Mouse (Mus musculus): ENCODE measurements at regions not wholly inside any gene's neighbourhood (a gene's known extent, or its start where the extent isn't known, plus 50 kb on each side); places are given as distances from the start of the nearest gene placed in this dataset.

GRCm38 (mm10) chr15:52095629-52096190 is 1789.0 kb upstream of the Gm7489 start:
- H3K4me1 ChIP-seq (ENCODE audit: control insufficient read depth, insufficient read depth, low read length), result no peaks in the 10 kb centered on the region
- no peak for TF ChIP-seq POLR2A (IDR thresholded peaks at IDR 0.05; ENCODE audit: low read depth, low read length)
- TF ChIP-seq CTCF (conservative IDR thresholded peaks at IDR 0.05; ENCODE audit: insufficient read depth, insufficient read length, low read depth, low read length), result no peak
- WGBS, result 16% methylated on average over 6 of the region's 6 CpGs
- H3K27ac ChIP-seq (ENCODE audit: insufficient read depth, low read depth, low read length), result no peak overlapping the region
- H3K27me3 ChIP-seq (replicated peaks; ENCODE audit: control insufficient read depth, insufficient read depth, low read length), result no peaks in the 10 kb centered on the region; the same call in 1 of the 2 replicates
- DNase-seq, result no peak
- H3K4me3 ChIP-seq (ENCODE audit: insufficient read depth, low read depth, low read length), result no peak overlapping the region
- H3K36me3 ChIP-seq (ENCODE audit: control insufficient read depth, insufficient read depth, low read length), result no peaks in the 10 kb centered on the region

GRCm38 (mm10) chr15:52108761-52109160 is 1775.9 kb upstream of the Gm7489 start:
- H3K27ac ChIP-seq (ENCODE audit: insufficient read depth, low read depth, low read length), result no peak overlapping the region
- no peaks in the 10 kb centered on the region for H3K27me3 ChIP-seq (replicated peaks; ENCODE audit: control insufficient read depth, insufficient read depth, low read length)
- DNase-seq, result peak; percentile 66
- no peak for TF ChIP-seq CTCF (conservative IDR thresholded peaks at IDR 0.05; ENCODE audit: insufficient read depth, insufficient read length, low read depth, low read length)
- no peak for TF ChIP-seq POLR2A (IDR thresholded peaks at IDR 0.05; ENCODE audit: low read depth, low read length)
- no peak overlapping the region for H3K4me3 ChIP-seq (ENCODE audit: insufficient read depth, low read depth, low read length)
- no peaks in the 10 kb centered on the region for H3K4me1 ChIP-seq (ENCODE audit: control insufficient read depth, insufficient read depth, low read length)
- no peaks in the 10 kb centered on the region for H3K36me3 ChIP-seq (ENCODE audit: control insufficient read depth, insufficient read depth, low read length)
- WGBS, result 57% methylated on average over 2 of the region's 2 CpGs

GRCm38 (mm10) chr15:52114368-52115036 is 1770.2 kb upstream of the Gm7489 start:
- Histone ChIP-seq H3K36me3 (ENCODE audit: control insufficient read depth, insufficient read depth, low read length) (no peaks in the 10 kb centered on the region), H3K27ac (ENCODE audit: insufficient read depth, low read depth, low read length) (no peak overlapping the region), H3K4me1 (ENCODE audit: control insufficient read depth, insufficient read depth, low read length) (no peaks in the 10 kb centered on the region), H3K27me3 (replicated peaks; ENCODE audit: control insufficient read depth, insufficient read depth, low read length) (no peaks in the 10 kb centered on the region), H3K4me3 (ENCODE audit: insufficient read depth, low read depth, low read length) (no peak overlapping the region)
- WGBS, result 83% methylated on average over 2 of the region's 2 CpGs
- no peak for DNase-seq
- TF ChIP-seq CTCF (conservative IDR thresholded peaks at IDR 0.05; ENCODE audit: insufficient read depth, insufficient read length, low read depth, low read length) (no peak), POLR2A (IDR thresholded peaks at IDR 0.05; ENCODE audit: low read depth, low read length) (no peak)

- TF ChIP-seq CTCF (conservative IDR thresholded peaks at IDR 0.05; ENCODE audit: insufficient read depth, insufficient read length, low read depth, low read length) (no peak), POLR2A (IDR thresholded peaks at IDR 0.05; ENCODE audit: low read depth, low read length) (no peak)
- WGBS, result 77% methylated on average over 3 of the region's 3 CpGs
- no peaks in the 10 kb centered on the region for H3K27me3 ChIP-seq (replicated peaks; ENCODE audit: control insufficient read depth, insufficient read depth, low read length)
Measured at GRCm38 (mm10) chr15:52136693-52137092, 1748.0 kb upstream of the Gm7489 start.

GRCm38 (mm10) chr15:52153421-52153820 is 1731.3 kb upstream of the Gm7489 start:
- DNase-seq, result peak; percentile 52
- H3K36me3 ChIP-seq (ENCODE audit: control insufficient read depth, insufficient read depth, low read length), result no peaks in the 10 kb centered on the region
- H3K4me1 ChIP-seq (ENCODE audit: control insufficient read depth, insufficient read depth, low read length), result no peaks in the 10 kb centered on the region
- no peak overlapping the region for H3K4me3 ChIP-seq (ENCODE audit: insufficient read depth, low read depth, low read length)
- H3K27me3 ChIP-seq (replicated peaks; ENCODE audit: control insufficient read depth, insufficient read depth, low read length), result no peaks in the 10 kb centered on the region
- no peak for TF ChIP-seq POLR2A (IDR thresholded peaks at IDR 0.05; ENCODE audit: low read depth, low read length)
- TF ChIP-seq CTCF (conservative IDR thresholded peaks at IDR 0.05; ENCODE audit: insufficient read depth, insufficient read length, low read depth, low read length), result peak; percentile 85
- H3K27ac ChIP-seq (ENCODE audit: insufficient read depth, low read depth, low read length), result no peak overlapping the region
- WGBS, result 22% methylated on average over 5 of the region's 5 CpGs

More at GRCm38 (mm10) chr15:52136693-52137092, 1748.0 kb upstream of the Gm7489 start:
- DNase-seq, result no peak
- Histone ChIP-seq H3K4me1 (ENCODE audit: control insufficient read depth, insufficient read depth, low read length) (no peaks in the 10 kb centered on the region), H3K36me3 (ENCODE audit: control insufficient read depth, insufficient read depth, low read length) (no peaks in the 10 kb centered on the region), H3K27ac (ENCODE audit: insufficient read depth, low read depth, low read length) (no peak overlapping the region), H3K4me3 (ENCODE audit: insufficient read depth, low read depth, low read length) (no peak overlapping the region)

- no peak for DNase-seq
- TF ChIP-seq CTCF (conservative IDR thresholded peaks at IDR 0.05; ENCODE audit: insufficient read depth, insufficient read length, low read depth, low read length) (no peak), POLR2A (IDR thresholded peaks at IDR 0.05; ENCODE audit: low read depth, low read length) (no peak)
- Histone ChIP-seq H3K27me3 (replicated peaks; ENCODE audit: control insufficient read depth, insufficient read depth, low read length) (no peaks in the 10 kb centered on the region), H3K27ac (ENCODE audit: insufficient read depth, low read depth, low read length) (no peak overlapping the region), H3K4me3 (ENCODE audit: insufficient read depth, low read depth, low read length) (no peak overlapping the region), H3K36me3 (ENCODE audit: control insufficient read depth, insufficient read depth, low read length) (no peaks in the 10 kb centered on the region), H3K4me1 (ENCODE audit: control insufficient read depth, insufficient read depth, low read length) (no peaks in the 10 kb centered on the region)
- WGBS, result 57% methylated on average over 1 of the region's 1 CpGs
Measured at GRCm38 (mm10) chr15:52155784-52156183, 1728.9 kb upstream of the Gm7489 start.

- Histone ChIP-seq H3K27me3 (replicated peaks; ENCODE audit: control insufficient read depth, insufficient read depth, low read length) (no peaks in the 10 kb centered on the region), H3K27ac (ENCODE audit: insufficient read depth, low read depth, low read length) (no peak overlapping the region), H3K4me3 (ENCODE audit: insufficient read depth, low read depth, low read length) (no peak overlapping the region), H3K4me1 (ENCODE audit: control insufficient read depth, insufficient read depth, low read length) (no peaks in the 10 kb centered on the region), H3K36me3 (ENCODE audit: control insufficient read depth, insufficient read depth, low read length) (no peaks in the 10 kb centered on the region)
- WGBS, result 29% methylated on average over 4 of the region's 4 CpGs
- no peak for TF ChIP-seq CTCF (conservative IDR thresholded peaks at IDR 0.05; ENCODE audit: insufficient read depth, insufficient read length, low read depth, low read length)
- TF ChIP-seq POLR2A (IDR thresholded peaks at IDR 0.05; ENCODE audit: low read depth, low read length), result no peak
- peak; percentile 46 for DNase-seq
Measured at GRCm38 (mm10) chr15:52156779-52157178, 1727.9 kb upstream of the Gm7489 start.
